Mouse (Mus musculus): ENCODE results near the gene Cirbp.

Gene Cirbp

GRCm38 (mm10) chr10:80150226-80151210 is 15.3 kb upstream of the Cirbp start:
- no peak for DNase-seq (ENCODE audit: low spot score in 2 of 2)

GRCm38 (mm10) chr10:80151211-80152034 is 14.4 kb upstream of the Cirbp start:
- DNase-seq (ENCODE audit: low spot score in 2 of 2): no peak

- no peak for DNase-seq (ENCODE audit: low spot score in 2 of 2)
Measured at GRCm38 (mm10) chr10:80152071-80152872, 13.5 kb upstream of the Cirbp start.

GRCm38 (mm10) chr10:80152873-80153260 is 12.9 kb upstream of the Cirbp start:
- no peak for DNase-seq (ENCODE audit: low spot score in 2 of 2)

- DNase-seq (ENCODE audit: low spot score in 2 of 2): no peak
Measured at GRCm38 (mm10) chr10:80153713-80154112, 12.1 kb upstream of the Cirbp start.

GRCm38 (mm10) chr10:80154384-80154783 is 11.4 kb upstream of the Cirbp start:
- no peak for DNase-seq (ENCODE audit: low spot score in 2 of 2)

GRCm38 (mm10) chr10:80155277-80155676 is 10.5 kb upstream of the Cirbp start:
- no peak for DNase-seq (ENCODE audit: low spot score in 2 of 2)

GRCm38 (mm10) chr10:80156002-80156751 is 9.6 kb upstream of the Cirbp start:
- DNase-seq (ENCODE audit: low spot score in 2 of 2): no peak

GRCm38 (mm10) chr10:80156752-80157053 is 9.1 kb upstream of the Cirbp start:
- DNase-seq (ENCODE audit: low spot score in 2 of 2): no peak

GRCm38 (mm10) chr10:80157141-80157929 is 8.4 kb upstream of the Cirbp start:
- no peak for DNase-seq (ENCODE audit: low spot score in 2 of 2)

GRCm38 (mm10) chr10:80158307-80158986 is 7.3 kb upstream of the Cirbp start:
- no peak for DNase-seq (ENCODE audit: low spot score in 2 of 2)

- DNase-seq (ENCODE audit: low spot score in 2 of 2): no peak
Measured at GRCm38 (mm10) chr10:80159021-80159560, 6.7 kb upstream of the Cirbp start.

- DNase-seq (ENCODE audit: low spot score in 2 of 2): peak; percentile 93 to 97
Measured at GRCm38 (mm10) chr10:80159561-80160454, 6.0 kb upstream of the Cirbp start.

- no peak for DNase-seq (ENCODE audit: low spot score in 2 of 2)
Measured at GRCm38 (mm10) chr10:80160455-80161371, 5.1 kb upstream of the Cirbp start.

GRCm38 (mm10) chr10:80161522-80162242 is 4.1 kb upstream of the Cirbp start:
- DNase-seq (ENCODE audit: low spot score in 2 of 2): no peak

GRCm38 (mm10) chr10:80162243-80162608 is 3.6 kb upstream of the Cirbp start:
- DNase-seq (ENCODE audit: low spot score in 2 of 2): no peak
